Comparison of ENCODE assay signal across 8 mouse cellular contexts in the genomic region with DNA sequence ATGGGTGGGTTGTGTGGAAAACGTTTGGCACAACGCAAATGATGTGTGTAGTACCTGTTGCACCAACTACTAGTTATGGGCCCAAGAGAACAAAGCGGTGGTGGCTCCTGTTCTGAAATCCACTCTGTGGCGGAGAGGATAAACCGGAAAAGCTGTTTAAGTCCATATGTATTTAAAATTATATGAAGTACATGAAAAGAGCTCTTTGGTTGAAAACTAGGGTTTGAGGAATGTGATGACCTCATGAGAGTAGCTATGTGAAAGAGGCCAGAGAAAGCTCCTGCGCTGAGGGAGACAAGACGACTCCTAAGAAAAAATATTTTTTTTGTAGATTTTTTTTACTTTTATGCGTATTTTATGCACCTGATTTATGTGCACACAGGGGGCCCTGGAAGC. TPM values are rescaled to one million over a fixed set of nuclear protein-coding genes. Genes with fewer than 3 reads are reported as not detected.
DNase-seq lines count a peak whose midpoint lies in the region; ATAC-seq and TF ChIP-seq lines count a peak whose summit lies in the region.

No protein-coding gene starts in this region.

- no peaks in the 10 kb centered on the region for H3K27me3 ChIP-seq in lung, embryonic 14.5 days (ENCODE audit: insufficient read depth, low read length)
- no peaks in the 10 kb centered on the region for H3K27me3 ChIP-seq in embryonic facial prominence, embryonic 12.5 days
- no peaks in the 10 kb centered on the region; the same call in 1 of the 2 replicates for H3K27me3 ChIP-seq in intestine, embryonic 15.5 days (replicated peaks)
- H3K27me3 ChIP-seq in neural tube, embryonic 14.5 days (ENCODE audit: control insufficient read depth, insufficient read depth, low read length), result no peaks in the 10 kb centered on the region; the same call in 1 of the 2 replicates

- ATAC-seq in lung, embryonic 14.5 days (ENCODE audit: insufficient read depth), result no peak
- no peak for ATAC-seq in embryonic facial prominence, embryonic 12.5 days (ENCODE audit: insufficient number of reproducible peaks, insufficient read depth, low FRiP score, low TSS enrichment)
- ATAC-seq in intestine, embryonic 15.5 days, result peak; percentile 21
- peak; percentile 7; the same call in 1 of the 2 replicates for ATAC-seq in neural tube, embryonic 14.5 days (ENCODE audit: low read depth)

- peak overlapping the region; percentile 84 for H3K4me3 ChIP-seq in lung, embryonic 14.5 days (ENCODE audit: low read depth, low read length)
- peak overlapping the region; percentile 87 for H3K4me3 ChIP-seq in embryonic facial prominence, embryonic 12.5 days
- H3K4me3 ChIP-seq in intestine, embryonic 15.5 days (replicated peaks), result peak overlapping the region; percentile 87
- H3K4me3 ChIP-seq in neural tube, embryonic 14.5 days (ENCODE audit: low read depth, low read length), result peak overlapping the region; percentile 97

- WGBS in lung, embryonic 14.5 days, result 28% methylated on average over 8 of the region's 8 CpGs
- 45% methylated on average over 8 of the region's 8 CpGs for WGBS in embryonic facial prominence, embryonic 12.5 days
- 32% methylated on average over 8 of the region's 8 CpGs for WGBS in intestine, embryonic 15.5 days
- WGBS in neural tube, embryonic 14.5 days, result 50% methylated on average over 8 of the region's 8 CpGs

- no peaks in the 10 kb centered on the region for H3K9me3 ChIP-seq in lung, embryonic 14.5 days (ENCODE audit: low read depth, low read length)
- no peaks in the 10 kb centered on the region for H3K9me3 ChIP-seq in embryonic facial prominence, embryonic 12.5 days
- H3K9me3 ChIP-seq in intestine, embryonic 15.5 days, result no peaks in the 10 kb centered on the region
- H3K9me3 ChIP-seq in neural tube, embryonic 14.5 days (ENCODE audit: control insufficient read depth, low read length), result no peaks in the 10 kb centered on the region

- peak overlapping the region; percentile 84 for H3K27ac ChIP-seq in lung, embryonic 14.5 days (ENCODE audit: low read depth)
- H3K27ac ChIP-seq in embryonic facial prominence, embryonic 12.5 days, result peak overlapping the region; percentile 61; the same call in 1 of the 2 replicates
- H3K27ac ChIP-seq in intestine, embryonic 15.5 days, result peak overlapping the region; percentile 52
- no peak overlapping the region for H3K27ac ChIP-seq in neural tube, embryonic 14.5 days (ENCODE audit: low read depth, low read length)

- H3K4me1 ChIP-seq in lung, embryonic 14.5 days (ENCODE audit: insufficient read depth), result peaks cover 4% of the 10 kb centered on the region; the same call in 1 of the 2 replicates
- peaks cover 16% of the 10 kb centered on the region for H3K4me1 ChIP-seq in embryonic facial prominence, embryonic 12.5 days
- peaks cover 10% of the 10 kb centered on the region; the same call in 1 of the 2 replicates for H3K4me1 ChIP-seq in intestine, embryonic 15.5 days (replicated peaks)
- H3K4me1 ChIP-seq in neural tube, embryonic 14.5 days (ENCODE audit: control insufficient read depth, insufficient read depth, low read length), result 0 out of 2 replicates have a peak, but pooled peaks cover 4% of the 10 kb centered on the region

- H3K4me2 ChIP-seq in lung, embryonic 14.5 days, result peak overlapping the region; percentile 79
- peak overlapping the region; percentile 57 for H3K4me2 ChIP-seq in embryonic facial prominence, embryonic 12.5 days (replicated peaks)
- H3K4me2 ChIP-seq in intestine, embryonic 15.5 days (replicated peaks), result peak overlapping the region; percentile 77
- H3K4me2 ChIP-seq in neural tube, embryonic 14.5 days (ENCODE audit: low read depth, low read length), result peak overlapping the region; percentile 69

- no peak for TF ChIP-seq CTCF in lung, embryonic 14.5 days (IDR thresholded peaks at IDR 0.05; ENCODE audit: low read depth)

- DNase-seq in lung, embryonic 14.5 days, result no peak
- no peak for DNase-seq in lung, postnatal 25 days (ENCODE audit: low spot score)
- no peak for DNase-seq in urinary bladder, postnatal 4 days (ENCODE audit: low spot score in 2 of 2)
- DNase-seq in urinary bladder, postnatal 14 days (ENCODE audit: low spot score), result no peak
- DNase-seq in right cerebral cortex, adult 18-20 months, result no peak

- H3K36me3 ChIP-seq in lung, embryonic 14.5 days (ENCODE audit: insufficient read depth), result no peaks in the 10 kb centered on the region
- H3K36me3 ChIP-seq in embryonic facial prominence, embryonic 12.5 days, result no peaks in the 10 kb centered on the region
- H3K36me3 ChIP-seq in intestine, embryonic 15.5 days, result no peaks in the 10 kb centered on the region
- no peaks in the 10 kb centered on the region for H3K36me3 ChIP-seq in neural tube, embryonic 14.5 days (ENCODE audit: control insufficient read depth, insufficient read depth, low read length)

- peak overlapping the region; percentile 90 for H3K9ac ChIP-seq in lung, embryonic 14.5 days
- H3K9ac ChIP-seq in embryonic facial prominence, embryonic 12.5 days, result no peak overlapping the region; the same call in 1 of the 2 replicates
- H3K9ac ChIP-seq in intestine, embryonic 15.5 days, result no peak overlapping the region
- no peak overlapping the region for H3K9ac ChIP-seq in neural tube, embryonic 14.5 days (replicated peaks; ENCODE audit: low read depth, low read length)

RNA-seq across cellular contexts. Expression of gene Fbxo10, which starts 0.5 kb away (rescaled TPM):
- polyA plus RNA-seq in lung, embryonic 14.5 days (2014; fragmentation: Nextera tagmentation; extraction: Ambion mirVana), result 11.6 and 13.3 TPM in 2 replicates
- polyA plus RNA-seq in embryonic facial prominence, embryonic 12.5 days (2016; fragmentation: Nextera tagmentation; extraction: Ambion mirVana), result 18.5 and 20.4 TPM in 2 replicates
- polyA plus RNA-seq in intestine, embryonic 15.5 days (2015; fragmentation: Nextera tagmentation; extraction: Ambion mirVana), result 8.2 and 9.4 TPM in 2 replicates
- polyA plus RNA-seq in neural tube, embryonic 14.5 days (2014; fragmentation: Nextera tagmentation; extraction: Ambion mirVana), result 12.9 and 14.5 TPM in 2 replicates

RNA-seq across cellular contexts. Expression of gene Tomm5, which starts 23.0 kb away (rescaled TPM):
- 213 and 216 TPM in 2 replicates for polyA plus RNA-seq in lung, embryonic 14.5 days (2014; fragmentation: Nextera tagmentation; extraction: Ambion mirVana)
- polyA plus RNA-seq in embryonic facial prominence, embryonic 12.5 days (2016; fragmentation: Nextera tagmentation; extraction: Ambion mirVana), result 195 and 207 TPM in 2 replicates
- polyA plus RNA-seq in intestine, embryonic 15.5 days (2015; fragmentation: Nextera tagmentation; extraction: Ambion mirVana), result 407 and 433 TPM in 2 replicates
- polyA plus RNA-seq in neural tube, embryonic 14.5 days (2014; fragmentation: Nextera tagmentation; extraction: Ambion mirVana), result 161 and 166 TPM in 2 replicates

Comparison
In these comparisons a context has a peak if more than half of its experiments do, and no peak if none do; other contexts are left out.
1. ATAC-seq: peak in intestine, embryonic 15.5 days (single experiment) and neural tube, embryonic 14.5 days (single experiment); none in lung, embryonic 14.5 days (single experiment) and embryonic facial prominence, embryonic 12.5 days (single experiment).
2. Peak in every context shown above with its lines, with median percentiles within 50 percentile points of each other: H3K4me2 ChIP-seq and H3K4me3 ChIP-seq.